ENCODE assay signal across 27 mouse cellular contexts in the genomic region with DNA sequence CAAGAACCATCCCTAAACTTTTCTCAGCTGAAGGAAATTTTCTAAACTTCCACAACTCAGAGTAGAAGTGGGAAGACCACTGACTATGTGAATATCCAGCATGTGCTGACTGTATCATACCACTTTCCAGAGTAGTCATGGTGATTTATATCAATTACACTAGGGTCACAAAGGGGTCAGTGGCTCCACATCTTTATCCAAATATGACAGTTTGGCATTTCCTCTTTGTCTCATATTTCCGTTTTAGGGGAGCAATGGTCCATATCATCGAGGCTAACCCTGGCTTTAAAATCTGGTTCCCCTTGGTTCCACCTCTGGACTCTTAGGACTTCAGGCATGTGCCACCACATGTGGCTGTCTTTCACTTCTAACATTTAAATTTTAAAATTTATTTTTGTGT.
DNase-seq lines count a peak whose midpoint lies in the region; ATAC-seq lines count a peak whose summit lies in the region.
"Had no signal": no experiment of that assay in that cellular context is flagged by ENCODE, and none has a peak within 500 bp of the region (broad histone marks: within the 10 kb centered on the region; RNA-seq: fewer than 3 reads in every experiment).

No protein-coding gene starts in this region.

- H3K27ac ChIP-seq in embryonic facial prominence, embryonic 11.5 days (replicated peaks; ENCODE audit: low read depth, low read length): no peak overlapping the region
- no peak overlapping the region for H3K27ac ChIP-seq in embryonic facial prominence, embryonic 10.5 days (replicated peaks)
- no peak overlapping the region for H3K27ac ChIP-seq in neural tube, embryonic 11.5 days (ENCODE audit: low read depth, low read length)
- H3K27ac ChIP-seq in forebrain, embryonic 15.5 days (replicated peaks): no peak overlapping the region
- H3K27ac ChIP-seq: embryonic facial prominence, embryonic 13.5 days; forebrain, embryonic 12.5 days; heart, adult 2 months; heart, embryonic 10.5 days; heart, embryonic 13.5 days; hindbrain, embryonic 12.5 days; hindbrain, embryonic 15.5 days; intestine, embryonic 15.5 days had no signal

- no peaks in the 10 kb centered on the region for H3K27me3 ChIP-seq in embryonic facial prominence, embryonic 11.5 days (ENCODE audit: control insufficient read depth, insufficient read depth, low read length)
- H3K27me3 ChIP-seq in embryonic facial prominence, embryonic 10.5 days (replicated peaks; ENCODE audit: low read depth, poor library complexity, severe bottlenecking): no peaks in the 10 kb centered on the region
- no peaks in the 10 kb centered on the region for H3K27me3 ChIP-seq in neural tube, embryonic 11.5 days (ENCODE audit: control insufficient read depth, insufficient read depth, low read length)
- no peaks in the 10 kb centered on the region for H3K27me3 ChIP-seq in forebrain, embryonic 15.5 days
- H3K27me3 ChIP-seq: embryonic facial prominence, embryonic 13.5 days; forebrain, embryonic 12.5 days; heart, embryonic 13.5 days; hindbrain, embryonic 12.5 days; hindbrain, embryonic 15.5 days; intestine, embryonic 15.5 days had no signal

- WGBS in embryonic facial prominence, embryonic 11.5 days: 19% methylated on average over 2 of the region's 2 CpGs
- 51% methylated on average over 2 of the region's 2 CpGs for WGBS in embryonic facial prominence, embryonic 10.5 days
- 62% methylated on average over 2 of the region's 2 CpGs for whole genome bisulfite sequencing in neural tube, embryonic 11.5 days
- 90% methylated on average over 2 of the region's 2 CpGs for WGBS in forebrain, embryonic 15.5 days

- H3K9ac ChIP-seq in embryonic facial prominence, embryonic 11.5 days (replicated peaks; ENCODE audit: low read length): no peak overlapping the region
- no peak overlapping the region for H3K9ac ChIP-seq in neural tube, embryonic 11.5 days (ENCODE audit: low read length)
- no peak overlapping the region for H3K9ac ChIP-seq in forebrain, embryonic 15.5 days (replicated peaks)
- H3K9ac ChIP-seq: embryonic facial prominence, embryonic 13.5 days; forebrain, embryonic 12.5 days; heart, embryonic 13.5 days; hindbrain, embryonic 12.5 days; hindbrain, embryonic 15.5 days; intestine, embryonic 15.5 days had no signal

- H3K4me1 ChIP-seq in embryonic facial prominence, embryonic 11.5 days (ENCODE audit: control insufficient read depth, insufficient read depth, low read length): no peaks in the 10 kb centered on the region
- H3K4me1 ChIP-seq in embryonic facial prominence, embryonic 10.5 days: peaks cover 8% of the 10 kb centered on the region
- H3K4me1 ChIP-seq in neural tube, embryonic 11.5 days (ENCODE audit: control insufficient read depth, insufficient read depth, low read length): no peaks in the 10 kb centered on the region
- H3K4me1 ChIP-seq in forebrain, embryonic 15.5 days: no peaks in the 10 kb centered on the region
- H3K4me1 ChIP-seq: embryonic facial prominence, embryonic 13.5 days; forebrain, embryonic 12.5 days; heart, embryonic 10.5 days; heart, embryonic 13.5 days; hindbrain, embryonic 12.5 days; hindbrain, embryonic 15.5 days; intestine, embryonic 15.5 days had no signal

- DNase-seq in embryonic facial prominence, embryonic 11.5 days (ENCODE audit: low spot score): peak; percentile 34
- no peak for DNase-seq in embryonic facial prominence, embryonic 10.5 days (ENCODE audit: low spot score)
- DNase-seq in retina, embryonic 14.5 days (ENCODE audit: low spot score): peak; percentile 55
- no peak for DNase-seq in retina, postnatal 1 day
- no peak for DNase-seq in neural tube, embryonic 11.5 days (ENCODE audit: low spot score)
- DNase-seq: adrenal gland, adult 2 months; adrenal gland, postnatal 14 days; cerebellum, adult 11 months; cerebellum, adult 2 months; cerebellum, adult 9-11 months; cerebellum, postnatal 25 days; gastrocnemius, postnatal 10 days; gastrocnemius, postnatal 36 days; heart, adult 2 months; heart, postnatal 14 days; heart, postnatal 4 days had no signal

- no peaks in the 10 kb centered on the region for H3K36me3 ChIP-seq in embryonic facial prominence, embryonic 11.5 days (replicated peaks; ENCODE audit: control insufficient read depth, insufficient read depth, low read depth, low read length)
- H3K36me3 ChIP-seq in embryonic facial prominence, embryonic 10.5 days (replicated peaks): no peaks in the 10 kb centered on the region
- H3K36me3 ChIP-seq in neural tube, embryonic 11.5 days (ENCODE audit: control insufficient read depth, insufficient read depth, low read length): no peaks in the 10 kb centered on the region
- no peaks in the 10 kb centered on the region for H3K36me3 ChIP-seq in forebrain, embryonic 15.5 days
- H3K36me3 ChIP-seq: embryonic facial prominence, embryonic 13.5 days; forebrain, embryonic 12.5 days; heart, embryonic 10.5 days; heart, embryonic 13.5 days; hindbrain, embryonic 12.5 days; hindbrain, embryonic 15.5 days; intestine, embryonic 15.5 days had no signal

- no peak overlapping the region for H3K4me2 ChIP-seq in embryonic facial prominence, embryonic 11.5 days (ENCODE audit: low read depth, low read length)
- no peak overlapping the region for H3K4me2 ChIP-seq in neural tube, embryonic 11.5 days (ENCODE audit: low read depth)
- no peak overlapping the region for H3K4me2 ChIP-seq in forebrain, embryonic 15.5 days (replicated peaks)
- H3K4me2 ChIP-seq: embryonic facial prominence, embryonic 13.5 days; forebrain, embryonic 12.5 days; heart, embryonic 13.5 days; hindbrain, embryonic 12.5 days; hindbrain, embryonic 15.5 days; intestine, embryonic 15.5 days had no signal

- ATAC-seq in embryonic facial prominence, embryonic 11.5 days (replicated peaks; ENCODE audit: insufficient number of reproducible peaks, low FRiP score, low TSS enrichment, low read depth): no peak
- peak; percentile 31; the same call in 1 of the 2 replicates for ATAC-seq in neural tube, embryonic 11.5 days (ENCODE audit: insufficient read depth, low FRiP score, low TSS enrichment)
- no peak for ATAC-seq in forebrain, embryonic 15.5 days (replicated peaks)
- ATAC-seq: CD4-positive, CD25-positive, alpha-beta regulatory T cell, adult 4 months; forebrain, embryonic 16.5 days; intestine, embryonic 15.5 days had no signal

- H3K9me3 ChIP-seq in embryonic facial prominence, embryonic 11.5 days (replicated peaks; ENCODE audit: control insufficient read depth, low read length): no peaks in the 10 kb centered on the region
- no peaks in the 10 kb centered on the region for H3K9me3 ChIP-seq in embryonic facial prominence, embryonic 10.5 days
- no peaks in the 10 kb centered on the region for H3K9me3 ChIP-seq in neural tube, embryonic 11.5 days (ENCODE audit: control insufficient read depth, low read length)
- no peaks in the 10 kb centered on the region for H3K9me3 ChIP-seq in forebrain, embryonic 15.5 days
- H3K9me3 ChIP-seq: embryonic facial prominence, embryonic 13.5 days; forebrain, embryonic 12.5 days; heart, embryonic 10.5 days; heart, embryonic 13.5 days; hindbrain, embryonic 12.5 days; hindbrain, embryonic 15.5 days; intestine, embryonic 15.5 days had no signal

- no peak overlapping the region for H3K4me3 ChIP-seq in embryonic facial prominence, embryonic 11.5 days (ENCODE audit: low read depth, low read length)
- H3K4me3 ChIP-seq in embryonic facial prominence, embryonic 10.5 days: no peak overlapping the region
- no peak overlapping the region for H3K4me3 ChIP-seq in neural tube, embryonic 11.5 days (ENCODE audit: low read depth, low read length)
- H3K4me3 ChIP-seq in forebrain, embryonic 15.5 days: no peak overlapping the region
- H3K4me3 ChIP-seq: embryonic facial prominence, embryonic 13.5 days; erythroblast, embryonic 14.5 days; forebrain, embryonic 12.5 days; heart, adult 2 months; heart, embryonic 10.5 days; heart, embryonic 13.5 days; hindbrain, embryonic 12.5 days; hindbrain, embryonic 15.5 days; intestine, embryonic 15.5 days had no signal

Comparison
In these comparisons a context has a peak if more than half of its experiments do, and no peak if none do; other contexts are left out.
1. DNase-seq: peak in embryonic facial prominence, embryonic 11.5 days (single experiment) and retina, embryonic 14.5 days (single experiment); none in embryonic facial prominence, embryonic 10.5 days (single experiment), retina, postnatal 1 day (single experiment) and neural tube, embryonic 11.5 days (single experiment).